11 mouse cellular contexts compared by ENCODE assay signal in the genomic region with DNA sequence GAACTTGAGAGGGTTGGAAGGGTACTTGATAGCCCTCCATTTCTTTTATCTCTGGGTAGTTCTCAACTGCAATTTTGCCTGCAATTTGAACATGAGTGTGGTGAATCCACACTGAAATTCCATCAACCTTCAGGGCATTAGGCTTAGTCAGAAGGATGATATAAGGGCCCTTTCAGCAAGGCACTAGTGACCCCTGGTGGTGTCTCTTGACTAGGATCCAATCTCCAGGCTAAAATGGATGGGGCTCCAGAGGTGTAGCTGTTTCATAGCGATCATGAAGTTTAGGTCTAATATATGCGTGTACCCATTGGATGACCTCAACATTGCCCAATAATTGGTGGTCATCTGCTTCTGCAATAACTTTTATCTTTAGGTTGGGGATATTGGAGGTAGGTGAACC.
DNase-seq lines count a peak whose midpoint lies in the region; ATAC-seq and TF ChIP-seq lines count a peak whose summit lies in the region.
"Had no signal": no experiment of that assay in that cellular context is flagged by ENCODE, and none has a peak within 500 bp of the region (broad histone marks: within the 10 kb centered on the region; RNA-seq: fewer than 3 reads in every experiment).

No protein-coding gene starts in this region.

- no peak overlapping the region for H3K27ac ChIP-seq in forebrain, embryonic 14.5 days (ENCODE audit: low read depth, low read length)
- H3K27ac ChIP-seq in forebrain, embryonic 12.5 days, result no peak overlapping the region
- H3K27ac ChIP-seq in limb, embryonic 11.5 days (replicated peaks; ENCODE audit: low read depth, low read length), result no peak overlapping the region
- H3K27ac ChIP-seq in limb, embryonic 10.5 days, result no peak overlapping the region
- no peak overlapping the region for H3K27ac ChIP-seq in limb, embryonic 14.5 days (replicated peaks; ENCODE audit: low read depth, low read length)

- no peaks in the 10 kb centered on the region for H3K27me3 ChIP-seq in forebrain, embryonic 14.5 days (replicated peaks; ENCODE audit: control insufficient read depth, insufficient read depth, low read length)
- H3K27me3 ChIP-seq in forebrain, embryonic 12.5 days, result no peaks in the 10 kb centered on the region
- no peaks in the 10 kb centered on the region for H3K27me3 ChIP-seq in limb, embryonic 11.5 days (ENCODE audit: control insufficient read depth, insufficient read depth, low read length)
- no peaks in the 10 kb centered on the region for H3K27me3 ChIP-seq in limb, embryonic 10.5 days (ENCODE audit: low read depth, poor library complexity, severe bottlenecking)
- H3K27me3 ChIP-seq in limb, embryonic 14.5 days (ENCODE audit: control insufficient read depth, insufficient read depth, low read length), result no peaks in the 10 kb centered on the region
- H3K27me3 ChIP-seq: CH12.LX; megakaryocyte, embryonic 14.5 days had no signal

- no peaks in the 10 kb centered on the region for H3K36me3 ChIP-seq in forebrain, embryonic 14.5 days (ENCODE audit: control insufficient read depth, insufficient read depth, low read length)
- H3K36me3 ChIP-seq in forebrain, embryonic 12.5 days (replicated peaks), result no peaks in the 10 kb centered on the region
- no peaks in the 10 kb centered on the region for H3K36me3 ChIP-seq in limb, embryonic 11.5 days (ENCODE audit: control insufficient read depth, insufficient read depth, low read length)
- H3K36me3 ChIP-seq in limb, embryonic 10.5 days, result no peaks in the 10 kb centered on the region
- H3K36me3 ChIP-seq in limb, embryonic 14.5 days (ENCODE audit: control insufficient read depth, insufficient read depth, low read length), result no peaks in the 10 kb centered on the region

- TF ChIP-seq POLR2A in limb, embryonic 14.5 days (IDR thresholded peaks at IDR 0.05; ENCODE audit: borderline replicate concordance, extremely low read depth, insufficient read depth, insufficient read length), result no peak

- H3K4me3 ChIP-seq in forebrain, embryonic 14.5 days (ENCODE audit: low read depth, low read length), result no peak overlapping the region
- no peak overlapping the region for H3K4me3 ChIP-seq in forebrain, embryonic 12.5 days (replicated peaks)
- no peak overlapping the region for H3K4me3 ChIP-seq in limb, embryonic 11.5 days (ENCODE audit: low read depth, low read length)
- H3K4me3 ChIP-seq in limb, embryonic 10.5 days, result no peak overlapping the region
- no peak overlapping the region for H3K4me3 ChIP-seq in limb, embryonic 14.5 days (replicated peaks; ENCODE audit: low read length)
- H3K4me3 ChIP-seq: megakaryocyte, embryonic 14.5 days had no signal

- WGBS in forebrain, embryonic 14.5 days, result 83% methylated on average over 2 of the region's 2 CpGs
- WGBS in forebrain, embryonic 12.5 days, result 81% methylated on average over 2 of the region's 2 CpGs
- 85% methylated on average over 2 of the region's 2 CpGs for WGBS in limb, embryonic 11.5 days
- 71% methylated on average over 2 of the region's 2 CpGs for WGBS in limb, embryonic 10.5 days
- 76% methylated on average over 2 of the region's 2 CpGs for WGBS in limb, embryonic 14.5 days

- no peak overlapping the region for H3K9ac ChIP-seq in forebrain, embryonic 14.5 days (ENCODE audit: low read length)
- no peak overlapping the region for H3K9ac ChIP-seq in forebrain, embryonic 12.5 days
- H3K9ac ChIP-seq in limb, embryonic 11.5 days (ENCODE audit: low read length), result no peak overlapping the region
- no peak overlapping the region for H3K9ac ChIP-seq in limb, embryonic 14.5 days (ENCODE audit: low read depth, low read length, severe bottlenecking)

- no peak for ATAC-seq in forebrain, embryonic 14.5 days
- no peak for ATAC-seq in forebrain, embryonic 12.5 days (ENCODE audit: low FRiP score)
- no peak for ATAC-seq in limb, embryonic 11.5 days (ENCODE audit: insufficient number of reproducible peaks, low FRiP score, low TSS enrichment, low read depth)
- no peak for ATAC-seq in limb, embryonic 14.5 days (ENCODE audit: low FRiP score, low read depth)

- no peaks in the 10 kb centered on the region for H3K9me3 ChIP-seq in forebrain, embryonic 14.5 days (replicated peaks; ENCODE audit: control insufficient read depth, low read length)
- H3K9me3 ChIP-seq in forebrain, embryonic 12.5 days, result no peaks in the 10 kb centered on the region
- no peaks in the 10 kb centered on the region for H3K9me3 ChIP-seq in limb, embryonic 11.5 days (ENCODE audit: control insufficient read depth, low read length)
- no peaks in the 10 kb centered on the region for H3K9me3 ChIP-seq in limb, embryonic 10.5 days (replicated peaks)
- no peaks in the 10 kb centered on the region for H3K9me3 ChIP-seq in limb, embryonic 14.5 days (ENCODE audit: control insufficient read depth, low read length)

- H3K4me1 ChIP-seq in forebrain, embryonic 14.5 days (ENCODE audit: control insufficient read depth, insufficient read depth, low read length), result no peaks in the 10 kb centered on the region
- H3K4me1 ChIP-seq in forebrain, embryonic 12.5 days, result no peaks in the 10 kb centered on the region
- H3K4me1 ChIP-seq in limb, embryonic 11.5 days (ENCODE audit: control insufficient read depth, insufficient read depth, low read length), result no peaks in the 10 kb centered on the region
- H3K4me1 ChIP-seq in limb, embryonic 10.5 days, result no peaks in the 10 kb centered on the region
- H3K4me1 ChIP-seq in limb, embryonic 14.5 days (ENCODE audit: control insufficient read depth, insufficient read depth, low read length), result no peaks in the 10 kb centered on the region
- H3K4me1 ChIP-seq: megakaryocyte, embryonic 14.5 days had no signal

- no peak overlapping the region for H3K4me2 ChIP-seq in forebrain, embryonic 14.5 days (ENCODE audit: low read length)
- no peak overlapping the region for H3K4me2 ChIP-seq in forebrain, embryonic 12.5 days
- H3K4me2 ChIP-seq in limb, embryonic 11.5 days (ENCODE audit: low read depth, severe bottlenecking), result no peak overlapping the region
- H3K4me2 ChIP-seq in limb, embryonic 14.5 days (replicated peaks; ENCODE audit: low read depth, low read length, severe bottlenecking), result no peak overlapping the region

- peak; percentile 24 for DNase-seq in forebrain, embryonic 14.5 days (ENCODE audit: low spot score)
- DNase-seq in limb, embryonic 11.5 days (ENCODE audit: low spot score), result peak; percentile 21
- no peak for DNase-seq in limb, embryonic 10.5 days (ENCODE audit: low spot score)
- DNase-seq in MEL-GATA-1-ER (ENCODE audit: extremely low read depth, low read depth), result peak; percentile 25
- peak; percentile 9 for DNase-seq in limb, embryonic 14.5 days (ENCODE audit: low spot score)
- no peak for DNase-seq in right cerebral cortex, postnatal 25 days
- no peak for DNase-seq in right cerebral cortex, postnatal 10 days (ENCODE audit: low spot score in 2 of 2)
- DNase-seq: liver had no signal

Comparison
In these comparisons a context has a peak if more than half of its experiments do, and no peak if none do; other contexts are left out.
1. DNase-seq: peak in forebrain, embryonic 14.5 days (single experiment), limb, embryonic 11.5 days (single experiment), MEL-GATA-1-ER (single experiment) and limb, embryonic 14.5 days (single experiment); none in limb, embryonic 10.5 days (single experiment), right cerebral cortex, postnatal 25 days (single experiment) and right cerebral cortex, postnatal 10 days (0 of 2).